Mouse (Mus musculus): ENCODE measurements around the gene Fermt2. TPM values are rescaled to one million over a fixed set of nuclear protein-coding genes. Genes with fewer than 3 reads are reported as not detected.

Gene Fermt2
- polyA plus RNA-seq, 1 experiment from 2014 or later = 152 TPM

- Histone ChIP-seq H3K9ac (ENCODE audit: low read depth, low read length) (no peak overlapping the region), H3K4me2 (ENCODE audit: low read depth, low read length) (no peak overlapping the region), H3K4me3 (ENCODE audit: low read length) (no peak overlapping the region), H3K27ac (ENCODE audit: low read length) (no peak overlapping the region), H3K9me3 (ENCODE audit: control insufficient read depth, low read length) (no peaks in the 10 kb centered on the region), H3K27me3 (replicated peaks; ENCODE audit: control insufficient read depth, insufficient read depth, low read length) (no peaks in the 10 kb centered on the region), H3K36me3 (ENCODE audit: control insufficient read depth, insufficient read depth, low read length) (no peaks in the 10 kb centered on the region), H3K4me1 (ENCODE audit: control insufficient read depth, insufficient read depth, low read length) (no peaks in the 10 kb centered on the region)
- ATAC-seq = no peak
- WGBS = 79% methylated on average over 4 of the region's 4 CpGs
Measured at GRCm38 (mm10) chr14:45552431-45552830, 22.5 kb upstream of the Fermt2 start.

- no peaks in the 10 kb centered on the region for H3K9me3 ChIP-seq (ENCODE audit: control insufficient read depth, low read length)
- H3K27me3 ChIP-seq (replicated peaks; ENCODE audit: control insufficient read depth, insufficient read depth, low read length) = no peaks in the 10 kb centered on the region
- H3K4me1 ChIP-seq (ENCODE audit: control insufficient read depth, insufficient read depth, low read length) = no peaks in the 10 kb centered on the region
- 61% methylated on average over 17 of the region's 17 CpGs for WGBS
- no peak overlapping the region for H3K27ac ChIP-seq (ENCODE audit: low read length)
- H3K36me3 ChIP-seq (ENCODE audit: control insufficient read depth, insufficient read depth, low read length) = no peaks in the 10 kb centered on the region
- peak overlapping the region; percentile 9; the same call in 1 of the 2 replicates for H3K4me2 ChIP-seq (ENCODE audit: low read depth, low read length)
- no peak for ATAC-seq
- no peak overlapping the region for H3K4me3 ChIP-seq (ENCODE audit: low read length)
- no peak overlapping the region for H3K9ac ChIP-seq (ENCODE audit: low read depth, low read length)
Measured at GRCm38 (mm10) chr14:45551121-45551768, 21.3 kb upstream of the Fermt2 start.

GRCm38 (mm10) chr14:45550010-45550647 is 20.2 kb upstream of the Fermt2 start:
- Histone ChIP-seq H3K9ac (ENCODE audit: low read depth, low read length) (no peak overlapping the region), H3K27ac (ENCODE audit: low read length) (no peak overlapping the region), H3K4me3 (ENCODE audit: low read length) (no peak overlapping the region), H3K9me3 (ENCODE audit: control insufficient read depth, low read length) (no peaks in the 10 kb centered on the region), H3K4me1 (ENCODE audit: control insufficient read depth, insufficient read depth, low read length) (no peaks in the 10 kb centered on the region), H3K27me3 (replicated peaks; ENCODE audit: control insufficient read depth, insufficient read depth, low read length) (no peaks in the 10 kb centered on the region), H3K36me3 (ENCODE audit: control insufficient read depth, insufficient read depth, low read length) (no peaks in the 10 kb centered on the region), H3K4me2 (ENCODE audit: low read depth, low read length) (no peak overlapping the region)
- 67% methylated on average over 13 of the region's 13 CpGs for WGBS
- ATAC-seq = no peak

- Histone ChIP-seq H3K36me3 (ENCODE audit: control insufficient read depth, insufficient read depth, low read length) (no peaks in the 10 kb centered on the region), H3K4me2 (ENCODE audit: low read depth, low read length) (no peak overlapping the region), H3K9ac (ENCODE audit: low read depth, low read length) (no peak overlapping the region), H3K27ac (ENCODE audit: low read length) (no peak overlapping the region), H3K27me3 (replicated peaks; ENCODE audit: control insufficient read depth, insufficient read depth, low read length) (no peaks in the 10 kb centered on the region), H3K4me3 (ENCODE audit: low read length) (no peak overlapping the region), H3K4me1 (ENCODE audit: control insufficient read depth, insufficient read depth, low read length) (no peaks in the 10 kb centered on the region), H3K9me3 (ENCODE audit: control insufficient read depth, low read length) (no peaks in the 10 kb centered on the region)
- no peak for ATAC-seq
- 71% methylated on average over 3 of the region's 3 CpGs for WGBS
Measured at GRCm38 (mm10) chr14:45548118-45548517, 18.2 kb upstream of the Fermt2 start.

- ATAC-seq = no peak
- WGBS = 83% methylated on average over 7 of the region's 7 CpGs
- no peak overlapping the region for H3K4me3 ChIP-seq (ENCODE audit: low read length)
Measured at GRCm38 (mm10) chr14:45544905-45545304, 15.0 kb upstream of the Fermt2 start.

GRCm38 (mm10) chr14:45544026-45544425 is 14.1 kb upstream of the Fermt2 start:
- 76% methylated on average over 5 of the region's 6 CpGs for WGBS
- Histone ChIP-seq H3K4me1 (ENCODE audit: control insufficient read depth, insufficient read depth, low read length) (0 out of 2 replicates have a peak, but pooled peaks cover 3% of the 10 kb centered on the region), H3K4me3 (ENCODE audit: low read length) (no peak overlapping the region), H3K27me3 (replicated peaks; ENCODE audit: control insufficient read depth, insufficient read depth, low read length) (no peaks in the 10 kb centered on the region), H3K9me3 (ENCODE audit: control insufficient read depth, low read length) (no peaks in the 10 kb centered on the region), H3K9ac (ENCODE audit: low read depth, low read length) (no peak overlapping the region), H3K4me2 (ENCODE audit: low read depth, low read length) (no peak overlapping the region), H3K36me3 (ENCODE audit: control insufficient read depth, insufficient read depth, low read length) (no peaks in the 10 kb centered on the region), H3K27ac (ENCODE audit: low read length) (no peak overlapping the region)
- no peak for ATAC-seq

More at GRCm38 (mm10) chr14:45544905-45545304, 15.0 kb upstream of the Fermt2 start:
- H3K4me2 ChIP-seq (ENCODE audit: low read depth, low read length) = no peak overlapping the region
- H3K9ac ChIP-seq (ENCODE audit: low read depth, low read length) = no peak overlapping the region
- 0 out of 2 replicates have a peak, but pooled peaks cover 3% of the 10 kb centered on the region for H3K4me1 ChIP-seq (ENCODE audit: control insufficient read depth, insufficient read depth, low read length)
- H3K27ac ChIP-seq (ENCODE audit: low read length) = no peak overlapping the region
- no peaks in the 10 kb centered on the region for H3K27me3 ChIP-seq (replicated peaks; ENCODE audit: control insufficient read depth, insufficient read depth, low read length)
- H3K36me3 ChIP-seq (ENCODE audit: control insufficient read depth, insufficient read depth, low read length) = no peaks in the 10 kb centered on the region
- H3K9me3 ChIP-seq (ENCODE audit: control insufficient read depth, low read length) = no peaks in the 10 kb centered on the region

GRCm38 (mm10) chr14:45539659-45540468 is 9.9 kb upstream of the Fermt2 start:
- WGBS = 29% methylated on average over 12 of the region's 12 CpGs
- no peak overlapping the region for H3K4me2 ChIP-seq (ENCODE audit: low read depth, low read length)

GRCm38 (mm10) chr14:45530364-45531345 is 737 bp upstream of the Fermt2 start:
- H3K9me3 ChIP-seq (ENCODE audit: control insufficient read depth, low read length) = no peaks in the 10 kb centered on the region
- 0 out of 2 replicates have a peak, but pooled peaks cover 2% of the 10 kb centered on the region for H3K27me3 ChIP-seq (replicated peaks; ENCODE audit: control insufficient read depth, insufficient read depth, low read length)
- H3K4me1 ChIP-seq (ENCODE audit: control insufficient read depth, insufficient read depth, low read length) = peaks cover 6% of the 10 kb centered on the region; the same call in 1 of the 2 replicates
- H3K36me3 ChIP-seq (ENCODE audit: control insufficient read depth, insufficient read depth, low read length) = no peaks in the 10 kb centered on the region
- H3K27ac ChIP-seq (ENCODE audit: low read length) = peak overlapping the region; percentile 94
- H3K4me2 ChIP-seq (ENCODE audit: low read depth, low read length) = peak overlapping the region; percentile 75
- peak overlapping the region; percentile 82 for H3K9ac ChIP-seq (ENCODE audit: low read depth, low read length)
- WGBS = 2% methylated on average over 37 of the region's 37 CpGs
- peak; percentile 41 for ATAC-seq
- H3K4me3 ChIP-seq (ENCODE audit: low read length) = peak overlapping the region; percentile 75

More at GRCm38 (mm10) chr14:45539659-45540468, 9.9 kb upstream of the Fermt2 start:
- no peaks in the 10 kb centered on the region for H3K27me3 ChIP-seq (replicated peaks; ENCODE audit: control insufficient read depth, insufficient read depth, low read length)
- H3K4me1 ChIP-seq (ENCODE audit: control insufficient read depth, insufficient read depth, low read length) = 0 out of 2 replicates have a peak, but pooled peaks cover 3% of the 10 kb centered on the region
- H3K4me3 ChIP-seq (ENCODE audit: low read length) = no peak overlapping the region
- peak overlapping the region; percentile 43; the same call in 1 of the 2 replicates for H3K27ac ChIP-seq (ENCODE audit: low read length)
- ATAC-seq = peak; percentile 77
- no peaks in the 10 kb centered on the region for H3K9me3 ChIP-seq (ENCODE audit: control insufficient read depth, low read length)
- no peaks in the 10 kb centered on the region for H3K36me3 ChIP-seq (ENCODE audit: control insufficient read depth, insufficient read depth, low read length)
- peak overlapping the region; percentile 2; the same call in 1 of the 2 replicates for H3K9ac ChIP-seq (ENCODE audit: low read depth, low read length)
